Mouse (Mus musculus) cerebellum, adult 9-11 months (tissue): Measurements from ENCODE around the gene Sp8.

Experiments
- DNase-seq: peaks from one replicate; pipeline ENCODE4 v3.0.0; 2022

The Sp8 gene

GRCm38 (mm10) chr12:118849203-118849861 lies 3.2 kb downstream of the Sp8 start:
- no peak for DNase-seq

GRCm38 (mm10) chr12:118849996-118850395 lies 3.9 kb downstream of the Sp8 start:
- no peak for DNase-seq

- no peak for DNase-seq
Measured at GRCm38 (mm10) chr12:118850851-118851410, 4.8 kb downstream of the Sp8 start.

GRCm38 (mm10) chr12:118853331-118853730 lies 7.2 kb downstream of the Sp8 start:
- no peak for DNase-seq

- DNase-seq, result no peak
Measured at GRCm38 (mm10) chr12:118854401-118854800, 8.3 kb downstream of the Sp8 start.

- peak; percentile 36 for DNase-seq
Measured at GRCm38 (mm10) chr12:118854831-118855453, 8.8 kb downstream of the Sp8 start.

- no peak for DNase-seq
Measured at GRCm38 (mm10) chr12:118856151-118856550, 10.0 kb downstream of the Sp8 start.

GRCm38 (mm10) chr12:118872673-118873072 lies 26.5 kb downstream of the Sp8 start:
- DNase-seq, result no peak

GRCm38 (mm10) chr12:118882790-118883189 lies 36.7 kb downstream of the Sp8 start:
- no peak for DNase-seq

GRCm38 (mm10) chr12:118887964-118888363 lies 41.8 kb downstream of the Sp8 start:
- no peak for DNase-seq
